Mouse (Mus musculus) thymus, postnatal 14 days (tissue): Measurements from ENCODE around the gene Ppih.
A peak's percentile ranks its signal among the peaks of the same experiment; 100 is the strongest.

Source experiments
- DNase-seq: peaks from one replicate; pipeline ENCODE4 v3.0.0; 2021

Ppih gene

DNA sequence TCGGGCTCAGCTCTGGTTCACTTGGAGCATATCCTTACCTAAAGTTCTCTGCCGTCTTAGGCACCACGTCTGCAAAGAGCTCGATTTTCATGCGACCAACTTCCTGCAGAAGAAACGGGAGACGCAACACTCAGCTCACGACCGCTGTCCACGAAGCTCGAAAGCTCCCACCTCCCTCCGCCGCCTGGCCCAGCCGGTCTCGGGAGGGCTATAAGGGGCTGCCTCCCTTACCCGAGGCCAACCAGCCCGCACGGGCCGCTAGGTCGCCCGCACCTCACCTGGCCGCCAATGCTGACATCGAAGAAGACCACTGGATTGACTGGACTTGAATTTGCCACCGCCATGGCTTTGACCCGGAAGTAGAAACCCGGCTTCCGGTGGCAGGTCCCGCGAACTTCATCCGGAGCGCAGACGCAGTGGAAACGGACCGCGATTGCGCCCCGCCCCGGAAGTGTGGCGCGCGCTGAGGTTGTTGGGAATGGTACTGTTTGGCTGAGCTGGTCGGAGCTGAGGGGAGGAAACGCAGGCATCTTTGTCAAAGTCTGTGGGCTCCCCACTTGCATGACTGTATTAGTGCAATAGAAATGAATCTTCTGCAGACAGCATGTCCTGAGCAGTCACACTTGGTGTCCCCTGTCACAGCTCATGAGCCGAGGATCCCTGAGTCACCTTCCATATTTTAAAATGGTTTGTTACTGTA lies at the start of gene Ppih:
Ppih (minus strand) TSS at position 416 of the 700 bp plus-strand sequence.
- peak; percentile 96 for DNase-seq

DNA sequence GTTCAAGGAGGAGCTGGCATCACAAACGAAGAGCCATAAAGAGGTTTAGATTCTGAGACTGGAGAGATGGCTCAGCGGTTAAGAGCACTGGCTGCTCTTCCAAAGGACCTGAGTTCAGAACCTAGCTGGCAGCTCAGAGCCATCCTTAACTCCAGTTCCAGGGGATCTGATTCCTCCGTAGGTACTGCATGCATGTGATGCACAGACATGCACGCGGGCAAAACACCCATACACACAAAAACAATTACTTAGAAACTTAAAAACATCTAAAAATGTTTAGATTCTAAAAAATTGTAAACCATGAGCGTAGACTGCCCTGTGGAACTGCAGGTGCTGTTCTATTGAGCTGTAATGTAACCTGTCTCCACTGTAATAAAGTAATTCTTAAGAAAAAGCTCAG lies 49.1 kb upstream of the Ppih start:
- no peak for DNase-seq

DNA sequence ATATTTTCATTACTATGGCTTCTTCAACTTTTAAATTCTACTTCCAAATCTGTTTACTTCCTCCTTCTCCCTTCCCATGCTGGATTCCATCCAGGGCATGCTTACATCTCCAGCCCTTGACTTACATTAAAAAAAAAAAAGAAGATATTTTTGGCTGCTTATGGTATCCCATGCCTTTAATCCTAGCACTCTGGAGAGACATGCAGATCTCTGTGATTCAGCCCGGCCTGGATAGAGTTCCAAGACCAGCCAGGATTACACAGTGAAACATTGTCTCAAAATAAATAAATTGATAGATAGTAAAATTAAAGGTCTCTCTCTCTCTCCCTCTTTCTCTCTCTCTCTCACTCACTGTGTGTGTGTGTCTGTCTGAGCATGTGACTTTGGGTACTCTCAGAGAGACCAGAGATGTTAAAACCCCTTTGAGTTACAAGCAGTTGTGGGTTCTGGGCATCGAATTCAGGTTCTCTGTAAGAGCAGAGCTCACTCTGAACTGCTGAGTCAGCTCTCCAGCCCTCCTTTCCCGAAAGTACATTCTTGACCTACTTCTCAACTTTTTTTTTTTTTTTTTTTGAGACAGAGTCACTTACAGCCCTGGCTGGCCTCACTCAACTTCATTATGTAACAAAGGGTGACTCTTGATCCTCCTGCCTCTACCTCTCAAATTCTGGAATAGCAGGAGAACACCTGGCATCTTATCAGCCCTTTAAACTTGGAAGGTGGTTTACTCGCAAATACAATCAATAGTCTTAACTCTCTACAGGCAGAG lies 46.6 kb upstream of the Ppih start:
- no peak for DNase-seq

DNA sequence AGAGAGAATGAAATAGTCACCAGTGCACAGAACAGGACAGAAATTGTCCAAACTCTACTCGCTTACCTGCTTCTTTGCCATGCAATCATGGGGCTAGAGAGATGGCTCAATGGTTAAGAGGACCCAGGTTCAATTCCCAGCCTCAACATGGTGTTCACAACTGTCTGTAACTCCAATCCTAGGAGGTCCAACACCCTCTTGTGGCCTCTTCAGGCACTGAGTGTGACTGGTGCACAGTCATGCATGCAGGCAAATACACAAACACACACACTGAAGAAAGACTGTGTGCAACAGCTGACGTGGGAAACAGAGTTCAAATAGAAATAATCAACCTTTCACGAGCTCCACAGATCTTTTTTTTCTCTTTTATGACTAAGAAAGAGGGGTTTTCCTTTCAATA lies 41.9 kb upstream of the Ppih start:
- DNase-seq: no peak

DNA sequence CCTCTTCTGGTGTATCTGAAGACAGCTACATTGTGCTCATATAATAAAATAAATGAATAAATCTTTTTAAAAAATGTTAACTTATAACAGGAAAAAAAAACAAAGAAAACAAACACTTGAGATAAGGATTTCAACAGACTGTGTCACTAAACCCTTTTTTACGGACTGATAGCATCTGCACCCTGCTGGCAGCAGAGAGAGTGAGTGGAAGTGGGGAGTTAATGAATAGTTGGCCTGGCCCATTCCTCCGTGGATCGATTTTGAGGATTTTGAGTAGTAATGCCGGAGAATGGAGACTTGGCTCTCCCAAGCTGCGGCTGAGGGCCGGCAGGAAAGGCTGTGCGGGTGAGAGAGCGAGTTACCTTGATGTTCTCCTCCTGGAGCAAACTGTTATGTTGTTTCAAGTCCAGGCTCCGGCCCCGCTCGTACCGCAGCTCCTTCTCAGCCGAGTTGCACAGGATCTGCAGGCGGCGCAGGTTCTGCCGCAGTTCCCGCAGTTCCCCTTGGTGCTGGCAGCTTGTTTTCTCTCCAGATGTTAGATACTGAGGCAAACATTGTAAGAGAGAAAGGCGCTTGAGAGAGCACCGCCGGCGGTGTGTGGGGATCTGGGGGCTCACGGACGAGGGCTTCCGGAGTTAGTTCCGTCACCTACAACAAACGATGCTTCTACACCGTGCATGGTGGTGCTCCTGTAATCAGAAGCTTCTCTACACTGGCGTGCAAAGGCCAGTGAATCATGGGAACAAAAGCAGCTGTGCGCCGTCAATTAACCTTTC lies 39.0 kb upstream of the Ppih start:
- DNase-seq: peak; percentile 59

DNA sequence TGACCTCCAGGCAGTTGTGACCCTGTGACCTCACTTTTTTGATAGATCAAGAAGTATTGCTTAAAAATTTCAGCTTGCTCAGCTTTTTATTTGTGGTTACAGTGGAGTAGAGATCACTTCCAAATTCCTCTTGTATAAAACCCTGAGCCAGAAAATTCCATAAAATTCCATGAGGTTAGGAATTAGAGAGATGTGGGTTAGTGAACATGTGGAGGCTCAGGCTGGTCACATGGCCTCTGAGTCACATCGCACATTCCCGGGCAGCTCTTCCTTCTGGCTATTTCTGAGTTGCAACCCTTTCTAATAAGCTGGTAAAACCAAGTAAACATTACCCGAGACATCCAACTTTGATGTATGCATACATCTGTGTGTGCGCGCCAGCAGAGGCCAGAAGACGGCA lies 25.2 kb upstream of the Ppih start:
- no peak for DNase-seq

DNA sequence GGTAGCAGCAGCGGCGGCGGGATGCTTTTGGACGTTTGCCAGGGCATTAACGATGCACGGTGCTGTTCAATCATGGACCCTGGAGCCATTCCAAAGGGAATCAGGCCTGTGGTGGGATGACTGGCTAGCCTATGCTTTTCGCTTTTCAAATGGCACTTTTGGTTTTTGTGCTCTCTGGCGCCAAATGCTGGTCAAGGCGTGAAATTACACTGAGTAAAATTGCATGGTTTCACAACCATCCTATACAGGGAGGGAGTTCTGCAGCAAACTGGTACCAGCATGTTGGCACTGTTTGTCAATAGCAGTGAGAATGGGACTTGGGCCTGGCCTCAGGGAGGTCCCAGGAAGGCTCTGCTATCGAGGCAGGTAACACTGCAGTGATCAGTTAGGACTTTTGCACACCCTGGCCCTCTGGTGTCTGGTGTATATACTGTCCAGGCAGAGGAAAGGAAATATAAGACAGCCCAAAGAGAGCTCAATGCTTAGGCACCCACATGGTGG lies 18.6 kb upstream of the Ppih start:
- peak; percentile 35 for DNase-seq

DNA sequence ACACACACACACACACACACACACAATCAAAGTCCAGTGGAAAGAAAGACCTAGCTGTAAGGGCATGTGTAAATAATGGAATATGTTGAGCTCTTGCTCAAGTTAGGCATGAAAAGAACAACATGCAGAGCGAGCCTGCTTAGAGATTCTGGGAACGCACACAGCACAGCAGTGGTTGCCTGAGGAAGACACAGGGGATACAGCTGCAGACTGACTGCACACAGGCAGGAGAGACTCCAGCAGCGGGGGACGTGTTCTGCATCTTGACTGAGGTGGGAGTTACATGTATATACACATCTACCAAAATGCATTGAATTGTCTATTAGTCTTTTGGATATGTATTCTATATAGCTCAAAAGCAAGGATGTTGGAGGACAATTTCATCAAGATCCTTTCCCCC lies 18.1 kb upstream of the Ppih start:
- DNase-seq: no peak

DNA sequence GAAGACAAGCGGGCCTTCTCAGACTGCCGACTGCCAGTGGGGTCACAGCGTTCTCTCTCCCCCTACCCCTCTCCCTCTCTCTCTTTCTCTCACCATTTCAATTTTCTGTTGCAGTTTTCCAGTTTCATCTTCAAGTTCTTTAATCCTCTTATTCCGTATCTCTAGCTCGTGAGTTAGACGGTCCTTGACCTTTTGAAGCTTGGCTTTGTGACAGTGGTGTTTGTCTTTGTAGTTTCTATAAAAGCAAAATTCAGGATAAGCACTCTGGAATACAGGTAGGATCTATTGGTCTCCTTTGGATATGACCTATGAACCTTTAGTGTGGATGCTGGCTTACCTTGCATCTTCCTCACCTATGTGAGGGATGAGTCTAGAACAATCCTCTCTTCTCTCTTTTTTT lies 13.1 kb upstream of the Ppih start:
- DNase-seq: no peak

DNA sequence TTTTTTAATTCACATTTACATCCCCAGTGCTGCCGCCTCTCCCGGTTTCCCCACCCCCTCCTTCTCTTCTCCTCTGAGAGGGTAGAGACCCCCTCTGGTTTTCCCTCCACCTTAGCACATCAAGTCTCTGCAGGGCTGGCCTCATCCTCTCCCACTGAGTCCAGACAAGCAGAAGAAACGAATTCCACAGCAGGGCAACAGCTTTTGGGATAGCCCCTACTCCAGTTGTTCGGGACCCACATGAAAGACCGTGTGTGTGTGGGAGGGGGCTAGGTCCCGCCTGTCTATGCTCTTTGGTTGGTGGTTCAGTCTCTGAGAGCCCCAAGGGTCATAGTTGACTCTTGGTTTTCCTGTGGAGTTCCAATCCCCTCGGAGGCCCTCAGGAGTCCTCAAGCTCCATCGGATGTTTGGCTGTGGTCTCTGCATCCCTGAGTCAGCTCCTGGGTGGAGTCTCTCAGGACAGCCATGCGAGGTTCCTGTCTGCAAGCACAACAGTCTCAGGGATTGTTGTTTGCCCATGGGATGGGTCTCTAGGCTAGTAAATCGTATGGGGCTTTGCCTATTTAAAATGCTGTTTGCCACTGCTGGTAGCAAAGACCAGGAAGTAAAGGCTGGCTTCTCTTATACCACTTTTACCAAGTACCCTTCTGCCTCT lies 677 bp upstream of the Ppih start:
- DNase-seq: peak; percentile 26

DNA sequence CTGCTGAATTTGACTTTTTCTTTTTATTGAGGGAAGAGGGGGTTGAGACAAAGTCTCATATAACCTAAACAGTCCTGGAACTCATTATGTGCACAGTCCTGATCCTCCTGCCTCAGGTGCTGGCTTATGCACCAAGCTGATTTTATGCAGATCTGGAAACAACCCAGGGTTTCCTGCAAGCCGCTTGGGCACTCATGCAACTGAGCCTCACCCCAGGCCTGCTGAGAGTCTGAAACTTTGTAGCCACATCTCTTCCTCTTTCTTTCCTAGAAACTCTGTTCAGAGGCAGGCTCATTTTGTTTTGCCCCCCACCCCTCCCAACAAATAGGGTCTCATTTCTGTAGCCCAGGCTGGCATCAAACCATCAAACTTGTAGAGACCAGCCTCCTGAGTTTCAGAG lies 6.6 kb downstream of the Ppih start:
- no peak for DNase-seq

DNA sequence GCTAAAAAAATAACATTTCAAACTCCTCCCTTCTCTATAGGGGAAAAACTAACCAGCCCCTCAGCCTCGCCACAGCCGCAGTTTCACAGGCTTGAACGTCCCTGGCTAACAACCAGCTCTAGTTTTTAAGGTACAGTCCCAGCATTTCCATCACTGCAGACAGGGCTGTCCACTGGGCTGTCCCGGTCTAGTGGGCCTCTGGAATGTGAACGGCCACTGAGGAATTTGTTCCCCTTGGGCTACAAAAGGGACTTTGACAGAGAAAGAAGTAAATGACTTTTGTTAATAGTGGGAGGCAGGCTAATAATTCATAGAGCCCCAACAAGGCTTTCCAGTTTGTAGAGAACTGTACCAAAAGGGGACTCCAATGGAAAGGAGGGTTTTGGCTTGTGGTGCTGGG lies 14.9 kb downstream of the Ppih start:
- DNase-seq: no peak

DNA sequence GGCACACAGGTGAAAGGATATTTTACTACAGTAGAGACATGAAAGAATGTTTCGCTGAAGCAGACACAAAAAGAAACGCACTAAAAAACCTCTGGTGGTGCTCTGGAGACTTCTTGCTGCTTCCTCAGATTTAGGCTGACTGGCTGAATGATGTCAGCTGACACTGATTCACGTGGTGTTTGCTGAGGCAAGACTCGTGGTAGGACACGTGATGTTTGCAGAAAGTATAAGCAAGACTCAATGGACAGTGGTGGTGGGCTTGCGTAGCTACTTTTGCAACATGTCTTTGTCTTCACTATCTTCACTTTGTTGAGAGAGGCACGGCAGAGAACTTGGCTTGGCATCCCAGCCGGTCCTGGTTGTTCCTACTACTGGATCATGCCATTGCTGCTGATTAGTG lies 17.1 kb downstream of the Ppih start:
- DNase-seq: no peak

DNA sequence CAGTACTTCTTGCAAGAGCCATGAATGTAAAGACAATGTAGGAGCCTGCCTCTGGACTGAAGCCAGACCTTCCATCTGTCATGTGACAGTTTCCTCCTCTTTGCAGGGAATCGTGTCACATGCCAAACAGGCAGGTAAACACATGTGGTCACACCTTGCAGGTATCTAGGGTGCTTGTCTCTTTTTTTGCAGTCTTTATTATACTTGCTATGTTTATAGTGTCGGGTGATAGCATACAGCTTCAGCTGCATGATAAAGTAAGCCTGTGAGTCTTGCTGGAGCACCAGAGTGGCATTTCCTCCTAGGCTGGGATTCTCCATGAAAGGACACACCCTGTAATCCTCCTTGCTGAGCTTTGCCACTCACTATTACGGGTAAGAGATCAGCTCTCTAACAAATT lies 18.6 kb downstream of the Ppih start:
- no peak for DNase-seq

DNA sequence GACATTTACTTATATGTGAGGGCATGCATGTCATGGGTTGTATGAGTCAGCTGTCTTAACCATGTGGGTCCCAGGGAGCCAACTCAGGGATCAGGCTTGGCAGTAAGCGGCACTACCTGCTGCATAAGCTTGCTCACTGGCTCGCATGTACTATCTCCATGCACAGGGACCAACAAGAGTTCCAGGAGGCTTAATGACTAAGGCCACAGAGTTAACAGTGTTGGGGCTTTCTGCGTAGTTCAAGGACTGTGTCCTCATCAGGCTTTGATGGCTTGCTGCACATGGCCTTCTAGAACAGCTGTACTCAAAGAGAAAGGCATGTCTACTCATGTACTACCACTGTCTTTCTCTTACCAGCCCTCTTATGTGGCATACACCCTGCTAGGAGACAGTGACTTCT lies 19.6 kb downstream of the Ppih start:
- no peak for DNase-seq

DNA sequence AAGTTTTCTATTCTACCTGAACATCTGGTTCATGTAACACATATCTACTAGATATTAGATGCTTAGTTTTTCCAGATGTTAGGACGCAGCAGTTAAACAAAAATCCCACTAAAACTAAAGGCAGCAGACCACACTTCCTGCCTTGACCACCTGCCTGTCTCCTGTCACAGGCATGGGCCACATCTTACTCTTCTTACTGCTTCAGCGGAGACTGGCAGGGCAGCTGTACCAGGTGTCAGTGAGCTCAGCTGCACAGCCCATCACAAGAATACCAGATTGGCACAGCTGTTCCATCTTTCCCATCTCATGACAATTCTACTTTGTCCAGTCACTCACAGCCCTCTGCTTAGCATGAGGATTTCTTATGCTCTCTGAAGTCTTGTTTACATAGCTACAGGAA lies 23.0 kb downstream of the Ppih start:
- no peak for DNase-seq

DNA sequence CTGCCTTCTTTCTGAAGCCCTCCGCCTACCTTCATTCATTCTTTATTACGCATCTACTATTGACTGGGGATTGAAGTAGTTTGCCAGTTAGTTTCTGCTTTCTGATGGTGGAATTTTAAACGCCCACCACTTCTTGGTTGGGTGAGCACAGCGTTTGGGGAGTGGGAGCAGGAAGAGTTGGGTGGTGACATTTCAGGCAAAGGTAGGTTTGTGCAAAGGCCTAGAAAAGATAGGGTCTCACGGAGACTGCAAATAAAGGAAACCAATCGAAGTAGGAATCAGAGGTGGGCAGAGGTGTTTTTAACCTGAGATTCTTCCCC lies 25.3 kb downstream of the Ppih start:
- no peak for DNase-seq

DNA sequence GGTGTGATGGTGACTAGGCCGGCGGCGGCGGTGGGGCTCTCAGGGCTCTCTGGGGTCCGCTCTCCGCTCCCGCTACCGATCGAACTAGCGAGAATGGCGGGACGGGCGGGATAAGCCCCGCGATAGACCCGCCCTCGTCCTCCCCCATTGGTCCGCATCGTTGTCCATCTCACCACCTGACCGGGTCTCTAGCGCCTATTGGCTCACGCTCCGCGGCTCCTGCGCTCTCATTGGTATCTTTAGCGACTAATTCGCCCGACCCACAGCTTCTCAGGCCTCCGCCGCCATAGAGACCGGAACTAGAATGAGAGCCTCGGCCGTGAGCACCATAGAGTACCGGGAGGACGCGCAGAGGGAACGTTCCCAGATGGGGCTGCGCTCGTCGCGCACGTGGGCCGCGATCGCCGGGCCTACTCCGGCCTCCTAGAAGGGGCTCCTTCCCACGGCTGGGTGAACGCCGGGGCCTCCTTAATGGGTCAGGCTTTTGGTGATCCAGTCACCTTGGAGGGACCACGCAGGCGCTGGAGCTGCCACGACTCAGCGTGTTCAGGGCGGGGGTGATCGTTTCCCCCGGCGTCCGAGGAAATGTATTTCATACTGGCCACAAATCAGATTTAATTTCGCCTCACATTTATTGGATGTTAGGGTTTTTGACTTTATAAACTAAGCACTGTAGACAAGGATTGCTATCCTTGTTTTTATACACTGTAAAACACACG lies 25.8 kb downstream of the Ppih start, which contains the start of gene Ybx1:
Ybx1 (minus strand) TSS at position 190 of the 719 bp plus-strand sequence.
- peak; percentile 99 for DNase-seq

DNA sequence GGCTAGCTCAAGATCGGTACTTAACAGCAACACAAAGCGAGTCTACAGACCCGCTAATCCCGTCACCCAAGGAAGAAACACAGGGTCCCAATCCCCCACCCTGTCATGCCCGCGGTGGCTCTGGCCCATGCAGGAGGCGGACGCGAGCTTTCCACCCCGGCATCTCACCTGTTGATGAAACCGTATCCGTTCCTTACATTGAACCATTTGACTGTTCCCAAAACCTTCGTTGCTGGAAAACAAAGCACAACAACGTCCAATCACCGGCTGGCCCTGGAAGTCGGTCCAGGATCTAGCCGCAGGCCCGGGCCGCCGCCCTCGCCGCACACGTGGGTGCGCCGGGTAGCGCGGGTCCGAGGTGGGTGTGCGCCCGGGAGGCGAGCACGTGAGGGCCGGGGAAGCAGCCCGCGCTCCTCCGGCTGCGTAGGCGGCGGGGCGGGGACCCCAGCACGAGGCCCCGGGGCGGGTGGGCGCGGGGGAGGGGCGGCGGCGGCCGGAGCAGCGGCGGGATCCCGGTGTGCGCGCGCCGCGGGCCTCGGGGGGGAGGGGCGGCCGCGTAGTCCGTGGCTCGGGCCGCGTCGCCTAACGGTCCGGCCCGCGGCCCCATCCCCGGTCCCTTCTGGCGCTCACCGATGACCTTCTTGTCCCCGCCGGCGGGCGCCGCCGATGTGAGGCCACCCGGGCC lies 26.6 kb downstream of the Ppih start:
- DNase-seq: peak; percentile 57

DNA sequence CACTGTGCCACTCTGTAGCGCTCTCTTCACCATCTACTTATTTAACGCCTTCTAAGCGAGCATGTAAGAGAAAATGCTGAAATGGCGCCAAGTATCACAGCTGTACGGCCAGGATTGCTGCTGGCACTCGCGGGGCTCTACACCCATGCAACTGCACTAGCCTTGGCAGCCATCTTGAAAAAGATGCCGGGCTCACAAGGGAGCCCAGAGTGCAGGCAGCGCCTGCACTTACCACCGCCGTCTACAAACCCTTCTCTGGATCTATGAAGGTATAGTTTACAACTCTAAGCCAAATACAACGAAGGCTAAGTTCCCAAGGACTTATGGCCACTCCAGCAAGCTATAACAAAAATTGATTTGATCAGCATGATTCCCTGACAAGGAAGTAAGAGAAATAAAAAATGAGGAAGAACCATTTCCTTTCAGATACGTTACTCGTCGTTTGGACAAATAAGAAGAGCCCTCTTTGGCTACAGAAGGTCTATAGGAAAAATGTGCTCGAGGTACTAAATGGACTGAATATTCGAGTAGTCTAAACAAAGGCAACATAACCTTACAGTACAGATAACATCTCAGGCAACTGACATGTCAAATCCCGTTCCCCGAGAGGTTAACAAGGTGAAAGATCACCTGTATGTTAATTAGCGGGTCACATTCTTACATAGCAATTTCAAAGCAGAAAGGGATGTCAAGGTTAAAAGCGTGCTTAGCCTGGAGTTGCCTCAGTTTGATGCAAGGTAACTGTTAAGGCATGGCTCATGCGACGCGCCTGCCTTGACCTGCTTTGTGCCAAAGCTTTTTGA lies 27.4 kb downstream of the Ppih start:
- DNase-seq: peak; percentile 56

DNA sequence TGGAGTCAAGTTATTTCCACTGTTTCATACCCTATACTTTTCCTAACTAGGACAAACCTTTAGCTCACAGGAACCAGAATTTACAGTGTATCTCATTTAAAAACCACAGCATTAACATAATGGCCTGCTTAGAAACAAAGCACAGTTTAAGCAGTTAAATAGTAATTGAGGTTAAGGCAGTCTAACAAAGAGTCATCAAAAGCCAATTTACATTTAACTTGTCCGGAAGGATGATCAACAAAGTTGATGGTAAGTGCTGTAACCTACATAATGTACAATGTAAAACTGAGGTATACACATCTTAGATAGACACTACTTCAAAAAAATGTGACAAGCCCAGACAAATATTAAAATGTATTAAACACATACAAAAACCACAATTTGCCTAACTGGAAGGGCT lies 28.4 kb downstream of the Ppih start:
- no peak for DNase-seq
